Mouse (Mus musculus): ENCODE measurements around the gene Zfp672. TPM values are rescaled to one million over a fixed set of nuclear protein-coding genes. Genes with fewer than 3 reads are reported as not detected.

Gene Zfp672
- 10 to 100 TPM; 29.7 to 51.5 TPM for polyA plus RNA-seq (2017; shearing (Covaris generic))

GRCm38 (mm10) chr11:58330276-58331148, at the start of gene Zfp672, which contains the start of gene Sh3bp5l:
Gene Zfp672, minus strand, starts transcription at chr11:58330339.
Gene Sh3bp5l, plus strand, starts transcription at chr11:58330724.

GRCm38 (mm10) chr11:58378763-58379278, 48.7 kb upstream of the Zfp672 start, which contains the start of gene Lypd8:
Gene Lypd8, plus strand, starts transcription at chr11:58379043.

GRCm38 (mm10) chr11:58306860-58307308, 23.3 kb downstream of the Zfp672 start, which contains the start of gene Zfp692:
Gene Zfp692, plus strand, starts transcription at chr11:58307069.

GRCm38 (mm10) chr11:58274572-58274971, 55.6 kb downstream of the Zfp672 start, which contains the start of gene 4930438A08Rik:
Gene 4930438A08Rik, plus strand, starts transcription at chr11:58274799.

Other genes with a start within 250 kb of the Zfp672 start
- gene Gm12248, start 237.2 kb downstream of the Zfp672 start, polyA plus RNA-seq (2017; shearing (Covaris generic)): not detected
- 100 to 1,000 TPM in 1 of 2 experiments, 10 to 100 TPM in 1; 97.5 to 111 TPM for gene Cnot8, start 226.2 kb downstream of the Zfp672 start, polyA plus RNA-seq (2017; shearing (Covaris generic))
- 10 to 100 TPM; 12.4 to 17.4 TPM for gene Gemin5, start 161.8 kb downstream of the Zfp672 start, polyA plus RNA-seq (2017; shearing (Covaris generic))
- gene Mrpl22, start 158.7 kb downstream of the Zfp672 start, polyA plus RNA-seq (2017; shearing (Covaris generic)): 10 to 100 TPM; 51.1 to 66.0 TPM
- 100 to 1,000 TPM; 514 to 718 TPM for gene Igtp, start 130.8 kb downstream of the Zfp672 start, polyA plus RNA-seq (2017; shearing (Covaris generic))
- 100 to 1,000 TPM in 1 of 2 experiments, 10 to 100 TPM in 1; 52.4 to 106 TPM for gene Irgm2, start 130.7 kb downstream of the Zfp672 start, polyA plus RNA-seq (2017; shearing (Covaris generic))
- not detected for gene 4930438A08Rik, start 55.5 kb downstream of the Zfp672 start, polyA plus RNA-seq (2017; shearing (Covaris generic))
- 10 to 100 TPM; 25.6 to 28.0 TPM for gene Zfp692, start 23.3 kb downstream of the Zfp672 start, polyA plus RNA-seq (2017; shearing (Covaris generic))
- gene Sh3bp5l, start 385 bp upstream of the Zfp672 start, polyA plus RNA-seq (2017; shearing (Covaris generic)): 10 to 100 TPM; 11.3 to 19.7 TPM
- under 1 TPM in 1 of 2 experiments, not detected in 1; 0.21 TPM for gene Lypd8, start 48.7 kb upstream of the Zfp672 start, polyA plus RNA-seq (2017; shearing (Covaris generic))
- not detected for gene 1810065E05Rik, start 90.8 kb upstream of the Zfp672 start, polyA plus RNA-seq (2017; shearing (Covaris generic))
- gene Gm12253, start 102.2 kb upstream of the Zfp672 start, polyA plus RNA-seq (2017; shearing (Covaris generic)): under 1 TPM in 1 of 2 experiments, not detected in 1; 0.12 TPM
- not detected for gene Lypd9, start 122.6 kb upstream of the Zfp672 start, polyA plus RNA-seq (2017; shearing (Covaris generic))
- gene Olfr30, start 131.9 kb upstream of the Zfp672 start, polyA plus RNA-seq (2017; shearing (Covaris generic)): not detected
- under 1 TPM in 1 of 2 experiments, not detected in 1; 0.10 TPM for gene Olfr332, start 162.2 kb upstream of the Zfp672 start, polyA plus RNA-seq (2017; shearing (Covaris generic))
- not detected for gene Olfr331, start 172.2 kb upstream of the Zfp672 start, polyA plus RNA-seq (2017; shearing (Covaris generic))
- not detected for gene Olfr330, start 204.5 kb upstream of the Zfp672 start, polyA plus RNA-seq (2017; shearing (Covaris generic))
- not detected for gene Olfr329-ps, start 216.1 kb upstream of the Zfp672 start, polyA plus RNA-seq (2017; shearing (Covaris generic))
- not detected for gene Olfr328, start 225.3 kb upstream of the Zfp672 start, polyA plus RNA-seq (2017; shearing (Covaris generic))
- not detected for gene Olfr224, start 240.2 kb upstream of the Zfp672 start, polyA plus RNA-seq (2017; shearing (Covaris generic))
- gene Olfr325, start 247.4 kb upstream of the Zfp672 start, polyA plus RNA-seq (2017; shearing (Covaris generic)): not detected

Measured in activated CD4-positive, CD25-positive, alpha-beta regulatory T cell (primary cell).